Mouse (Mus musculus) left cerebral cortex, adult 6 months (tissue): ENCODE data around the gene Gbe1. TPM values are rescaled to one million over a fixed set of nuclear protein-coding genes. Genes with fewer than 3 reads are reported as not detected.

ENCODE experiments used
- long read RNA-seq, 2 experiments: library from polyadenylated mRNA; unstranded; transcript quantifications; one replicate each; pipeline ENCODE4 v2.0.0; 2019 to 2020
- polyA plus RNA-seq: library from polyadenylated mRNA; unstranded; fragments of <200 nt; fragmentation: Nextera tagmentation; gene quantifications from 2 replicates; pipeline ENCODE4 v1.2.3, GENCODE M21; 2021

Gene Gbe1
- 9.6 and 10.3 TPM in 2 replicates for polyA plus RNA-seq
- long read RNA-seq, experiment 1, partial matches to known transcripts, result 4 of 89 reads
- long read RNA-seq, experiment 1, other reads (novel, unspliced or antisense), result 83 of 89 reads
- long read RNA-seq, experiment 2, partial matches to known transcripts, result 3 of 19 reads
- long read RNA-seq, experiment 2, other reads (novel, unspliced or antisense), result 15 of 19 reads

DNA sequence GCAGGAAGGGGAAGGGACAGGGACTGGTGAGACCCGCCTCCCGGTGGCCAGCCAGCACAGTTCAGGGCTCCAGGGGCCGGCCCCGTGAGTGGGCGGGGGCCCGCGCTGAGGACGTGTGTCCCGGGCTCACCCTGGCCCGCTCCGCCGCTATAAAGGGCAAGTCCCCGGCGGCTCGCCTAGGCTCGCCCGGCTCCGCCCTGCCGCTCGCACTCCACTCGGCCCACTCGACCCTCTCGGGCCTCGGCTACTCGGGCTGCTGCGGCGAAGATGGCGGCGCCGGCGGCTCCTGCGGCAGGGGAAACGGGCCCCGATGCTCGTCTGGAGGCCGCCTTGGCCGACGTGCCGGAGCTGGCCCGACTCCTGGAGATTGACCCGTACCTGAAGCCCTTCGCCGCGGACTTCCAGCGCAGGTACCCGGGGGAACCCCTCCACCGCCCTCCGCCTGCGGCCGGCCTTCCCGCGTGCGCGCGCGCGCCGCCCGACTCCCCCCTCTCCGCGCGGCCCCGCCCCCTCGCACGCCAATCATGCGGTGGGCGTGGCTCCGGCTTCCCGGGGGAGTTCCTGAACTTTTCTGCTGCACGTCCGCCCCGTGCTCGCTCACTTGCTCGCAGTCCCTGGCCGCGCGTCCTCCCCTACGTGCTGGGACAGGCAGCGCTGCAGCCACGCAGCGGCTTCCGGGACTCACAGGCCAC is at the start of gene Gbe1:
TSS of gene Gbe1 (plus strand) at position 64 of the 692 bp plus-strand sequence.

